Mouse (Mus musculus): ENCODE data around the gene Tmem81.

Gene Tmem81

DNA sequence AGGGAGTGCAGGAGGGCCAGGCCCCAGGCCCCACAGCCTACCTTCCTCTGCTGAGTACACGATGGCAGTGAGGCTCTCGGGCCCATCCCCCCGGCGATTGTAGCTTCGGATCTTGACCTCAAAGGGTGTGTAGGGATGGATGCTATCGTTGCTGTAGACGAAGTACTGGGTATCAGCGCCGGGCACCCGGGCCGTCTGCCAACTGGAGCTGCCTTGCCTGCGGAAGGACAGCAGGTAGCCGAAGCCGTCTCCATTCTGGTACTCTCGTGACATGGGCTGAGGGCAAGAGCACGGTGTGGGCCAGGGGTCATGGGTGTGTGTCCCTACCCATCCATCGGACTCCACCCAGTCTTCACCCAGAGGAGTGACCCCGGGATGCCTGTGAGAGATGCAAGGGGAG, 12.6 kb downstream of the Tmem81 start:
- DNase-seq (ENCODE audit: low read depth in 1 of 2, low spot score in 2 of 2) = no peak

DNA sequence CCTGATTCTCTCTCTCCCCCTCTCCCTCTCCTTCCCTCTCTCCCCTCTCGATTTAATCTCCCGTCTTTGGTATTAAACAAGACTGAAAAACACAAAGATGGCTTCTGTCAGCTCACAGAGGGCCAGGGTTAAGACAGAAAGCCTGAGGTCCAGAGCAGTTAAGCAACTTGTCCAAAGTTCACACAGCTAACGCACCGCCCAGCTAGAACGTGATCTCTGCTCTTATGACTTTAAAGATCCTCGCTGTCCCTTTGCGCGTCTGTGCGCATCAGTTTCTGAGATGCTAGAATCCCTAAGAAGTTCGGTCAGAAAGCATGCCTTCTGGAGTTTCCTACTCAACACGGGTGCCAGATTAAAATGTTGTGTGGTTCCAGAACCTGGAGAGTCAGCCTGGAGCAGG, 13.7 kb downstream of the Tmem81 start:
- DNase-seq (ENCODE audit: low read depth in 1 of 2, low spot score in 2 of 2) = no peak

DNA sequence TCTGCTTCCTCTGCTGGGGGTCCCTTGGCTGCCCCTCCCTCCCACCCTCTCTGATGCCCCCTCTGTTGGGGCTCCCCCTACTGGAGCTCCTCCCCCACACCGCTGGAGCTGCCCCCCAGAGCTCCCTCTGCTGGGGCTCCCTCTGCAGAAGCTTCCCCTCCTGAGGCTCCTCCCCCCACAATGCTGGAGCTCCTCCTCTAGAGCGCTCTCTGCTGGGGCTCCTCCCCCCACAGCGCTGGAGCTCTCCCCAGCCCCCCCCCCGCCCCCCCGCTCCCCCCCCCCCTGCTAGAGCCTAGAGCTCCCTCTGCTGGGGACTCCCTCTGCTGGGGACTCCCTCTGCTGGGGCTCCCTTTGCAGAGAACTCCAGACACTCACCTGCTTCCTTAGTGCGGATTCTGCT, 14.7 kb downstream of the Tmem81 start:
- peak in 1 of 2 experiments; percentile 16 for DNase-seq (ENCODE audit: low read depth in 1 of 2, low spot score in 2 of 2)

DNA sequence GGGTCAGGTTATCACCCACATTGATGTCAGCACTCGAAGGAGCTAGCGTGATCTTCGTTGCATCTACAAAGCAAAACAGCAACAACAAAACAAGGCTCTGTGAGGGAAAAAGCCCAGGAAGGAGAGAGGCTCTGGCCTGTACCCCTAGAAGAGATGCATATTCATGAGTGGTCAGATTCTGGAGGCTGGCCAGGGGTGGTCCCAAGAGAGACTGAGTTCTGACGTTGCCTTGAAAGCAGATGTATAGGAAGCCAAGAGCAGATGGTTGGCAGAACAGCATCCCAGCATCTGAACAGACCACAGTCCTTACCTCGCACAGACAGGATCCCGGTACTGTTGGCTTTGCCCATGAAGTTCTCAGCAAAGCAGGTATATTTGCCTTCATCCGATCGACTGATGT, 17.0 kb downstream of the Tmem81 start:
- DNase-seq (ENCODE audit: low read depth in 1 of 2, low spot score in 2 of 2) = no peak

DNA sequence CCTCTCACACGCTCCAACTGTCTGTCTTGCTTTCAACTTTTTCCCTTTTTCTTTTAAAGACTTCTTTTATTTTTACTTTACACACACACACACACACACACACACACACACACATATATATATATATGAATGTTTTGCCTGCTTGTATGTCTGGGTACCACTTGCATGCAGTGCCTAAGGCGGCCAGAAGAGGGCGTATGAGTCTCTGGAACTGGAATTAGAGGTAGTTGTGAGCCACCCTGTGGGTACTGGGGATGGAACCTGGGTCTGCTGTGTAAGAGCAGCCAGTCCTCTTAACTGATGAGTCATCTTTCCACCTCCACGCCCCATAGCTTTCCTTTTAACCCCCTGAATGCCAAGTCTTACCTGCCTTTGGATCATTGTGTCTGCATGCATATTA, 17.9 kb downstream of the Tmem81 start:
- DNase-seq (ENCODE audit: low read depth in 1 of 2, low spot score in 2 of 2) = peak in 1 of 2 experiments; percentile 36

DNA sequence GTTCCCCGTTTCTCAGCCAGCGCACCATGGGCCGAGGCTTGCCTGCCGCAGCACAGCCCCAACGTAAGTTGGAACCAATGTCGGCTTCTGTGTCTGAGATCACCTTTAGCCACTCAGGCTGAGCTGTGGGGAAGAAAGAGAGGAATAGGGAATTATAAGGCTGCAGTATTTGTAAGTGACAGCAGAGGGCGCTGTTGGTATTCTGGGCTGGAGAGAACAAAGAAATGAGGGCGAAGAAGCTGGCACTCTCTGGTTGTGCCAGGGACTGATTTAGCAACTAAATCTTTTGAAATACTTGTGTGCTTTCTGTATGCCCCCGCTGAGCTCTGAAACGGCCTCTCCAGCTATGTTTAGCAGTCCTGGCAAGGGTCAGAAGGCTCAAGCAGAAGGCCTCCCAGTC, 19.8 kb downstream of the Tmem81 start:
- peak; percentile 8 to 12 for DNase-seq (ENCODE audit: low read depth in 1 of 2, low spot score in 2 of 2)

DNA sequence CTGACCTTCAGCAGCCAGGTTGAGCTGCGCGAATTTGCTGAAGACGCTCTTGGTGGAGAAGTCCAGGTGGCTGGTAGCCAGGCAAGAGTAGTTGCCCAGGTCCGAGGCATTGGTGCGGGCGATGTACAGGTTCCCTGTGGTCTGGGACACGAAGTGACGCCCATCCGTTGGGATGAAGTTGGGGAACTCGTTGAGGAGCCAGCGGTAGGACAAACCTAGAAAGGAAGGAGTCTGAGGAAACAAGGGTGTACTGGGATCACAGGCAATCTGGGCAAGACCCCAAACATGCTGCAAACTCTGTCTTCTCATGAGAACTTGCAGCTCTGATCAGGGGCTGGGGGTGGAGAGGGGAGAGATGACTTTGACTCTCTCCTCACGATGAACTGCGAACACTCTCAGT, 22.0 kb downstream of the Tmem81 start:
- no peak for DNase-seq (ENCODE audit: low read depth in 1 of 2, low spot score in 2 of 2)

DNA sequence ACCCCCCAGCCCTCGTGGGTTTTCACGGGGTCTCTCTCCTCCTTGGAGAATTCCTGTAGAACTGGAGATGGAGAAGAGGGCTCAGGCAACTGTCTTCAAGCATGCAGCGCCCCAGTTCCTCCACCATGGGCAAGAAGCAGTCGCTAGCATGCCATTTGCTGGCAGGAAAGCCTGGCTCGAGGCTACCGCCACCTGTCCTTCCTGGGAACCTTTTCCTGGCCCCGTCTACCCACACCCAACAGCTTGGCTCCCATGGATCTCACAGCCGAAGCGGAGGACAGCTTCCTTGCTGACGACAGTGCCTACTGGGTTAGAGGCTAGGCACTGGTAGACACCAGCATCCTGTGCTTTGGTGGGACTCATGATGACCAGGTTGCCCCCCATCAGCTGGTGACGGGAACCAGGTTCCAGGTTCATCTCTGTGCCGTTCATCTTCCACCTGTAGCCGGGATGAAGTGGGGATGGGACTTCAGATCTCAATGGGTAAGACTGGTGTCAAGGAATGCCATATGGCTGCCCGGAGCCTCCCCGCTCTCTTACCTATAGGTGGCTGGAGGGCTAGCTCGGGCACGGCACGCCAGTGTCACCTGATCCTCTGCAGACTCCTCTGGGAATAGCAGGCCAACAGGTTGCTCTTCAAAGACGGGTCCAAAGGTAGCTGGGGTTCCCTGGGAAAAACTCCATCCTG, 22.8 kb downstream of the Tmem81 start:
- DNase-seq (ENCODE audit: low read depth in 1 of 2, low spot score in 2 of 2) = no peak

DNA sequence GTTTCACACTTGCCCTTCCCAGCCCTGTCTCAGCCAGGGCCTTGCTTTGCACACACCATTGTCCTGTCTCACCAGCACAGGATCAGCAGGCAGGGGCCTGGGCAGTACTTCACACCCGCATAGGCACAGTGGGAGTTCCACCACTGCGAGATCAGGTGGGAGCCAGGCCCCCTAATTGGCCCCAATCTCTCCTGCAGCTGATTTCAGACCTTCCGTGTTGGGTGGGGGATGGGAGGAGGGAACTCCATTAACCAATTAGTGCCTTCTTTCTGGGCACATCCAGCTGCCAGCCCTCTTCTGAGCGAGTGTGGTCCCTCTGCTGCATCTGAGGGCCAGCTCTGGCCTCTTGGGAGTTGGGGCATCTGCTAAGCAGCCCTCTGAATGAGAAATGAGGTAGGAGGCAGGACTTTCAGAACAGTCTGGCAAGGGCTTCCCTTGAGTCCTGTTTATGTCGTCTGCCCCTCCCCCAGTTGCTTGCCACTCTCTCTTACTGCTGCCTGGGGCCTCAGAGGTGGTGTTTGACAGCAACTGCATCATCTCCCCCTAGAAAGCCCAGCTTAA, 24.7 kb downstream of the Tmem81 start:
- no peak for DNase-seq (ENCODE audit: low read depth in 1 of 2, low spot score in 2 of 2)

DNA sequence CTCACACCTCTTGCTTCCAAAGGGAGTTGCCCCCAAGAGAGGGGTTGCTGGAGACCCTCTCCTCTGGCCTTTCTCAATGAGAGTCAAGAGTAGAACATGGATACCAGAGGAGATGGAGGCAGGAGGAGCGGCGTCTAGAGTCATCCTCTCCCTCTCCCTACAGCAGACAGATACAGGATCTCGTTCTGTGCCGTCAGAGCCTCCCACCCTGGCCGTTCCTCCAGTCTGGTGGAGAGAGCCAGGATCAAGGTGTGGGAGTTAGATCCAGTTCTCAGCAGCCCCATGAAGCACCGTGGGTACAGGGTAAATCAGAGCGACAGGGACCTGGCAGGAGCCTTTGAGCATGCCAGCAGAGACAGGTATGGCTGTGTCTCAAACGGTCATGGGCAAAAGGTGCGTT, 26.5 kb downstream of the Tmem81 start:
- DNase-seq (ENCODE audit: low read depth in 1 of 2, low spot score in 2 of 2) = no peak

DNA sequence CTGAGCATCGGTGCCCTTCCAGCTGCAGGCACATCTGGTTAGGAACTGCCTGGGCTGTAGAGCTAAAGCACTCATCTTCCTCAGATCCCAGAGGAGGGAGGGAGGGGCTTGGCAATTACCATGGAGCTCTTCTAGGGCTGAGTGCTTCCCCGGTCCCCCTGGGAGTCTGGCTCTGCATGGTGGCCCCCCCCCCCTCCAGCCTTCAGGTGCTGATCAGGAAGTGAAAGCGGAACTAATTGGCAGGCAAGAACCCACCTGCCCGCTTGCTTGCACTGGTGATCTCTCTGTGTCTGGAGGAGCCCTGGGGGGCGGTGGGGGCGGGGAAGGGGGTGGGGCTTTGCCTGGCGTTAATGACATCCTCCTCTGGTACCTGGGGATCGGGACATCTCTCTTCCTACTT, 27.8 kb downstream of the Tmem81 start:
- DNase-seq (ENCODE audit: low read depth in 1 of 2, low spot score in 2 of 2) = no peak

DNA sequence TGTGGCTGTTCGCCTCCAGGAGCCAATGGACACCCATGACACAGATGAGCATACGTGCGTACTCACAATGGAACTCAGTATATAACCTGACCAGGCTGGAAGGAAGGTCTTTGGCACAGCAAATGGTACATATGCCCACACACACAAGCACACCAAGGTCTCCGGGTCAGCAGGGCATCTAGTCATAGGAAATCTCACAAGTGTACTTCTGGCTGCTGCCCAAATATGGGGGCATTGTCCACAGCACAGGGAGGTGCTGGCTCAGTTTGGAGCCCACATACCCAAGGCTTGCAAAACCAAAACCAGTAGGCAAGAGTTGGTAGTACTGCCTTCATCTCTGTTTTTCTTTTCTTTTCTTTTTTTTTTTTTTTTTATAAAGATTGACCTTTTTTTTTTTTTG, 29.5 kb downstream of the Tmem81 start:
- no peak for DNase-seq (ENCODE audit: low read depth in 1 of 2, low spot score in 2 of 2)

DNA sequence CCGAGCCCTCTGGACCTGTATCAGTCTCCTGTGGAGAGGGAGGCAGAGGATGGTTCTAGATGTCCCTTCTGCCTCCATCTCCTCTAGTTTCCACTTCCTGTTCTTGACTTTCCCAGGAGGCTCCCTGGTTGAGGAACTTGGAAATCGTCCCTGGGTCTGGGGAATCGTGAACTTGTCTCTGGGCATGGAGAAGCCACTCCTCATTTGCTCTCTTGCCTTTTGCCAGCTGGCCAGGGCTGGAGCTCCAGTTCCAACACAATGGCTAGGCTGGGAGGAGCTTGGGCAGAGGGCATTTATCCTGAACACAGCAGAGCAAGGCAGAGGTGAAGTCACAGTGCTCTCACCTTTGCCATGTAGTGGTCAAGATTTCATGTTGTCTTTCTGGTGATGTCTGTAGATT, 30.4 kb downstream of the Tmem81 start:
- no peak for DNase-seq (ENCODE audit: low read depth in 1 of 2, low spot score in 2 of 2)

DNA sequence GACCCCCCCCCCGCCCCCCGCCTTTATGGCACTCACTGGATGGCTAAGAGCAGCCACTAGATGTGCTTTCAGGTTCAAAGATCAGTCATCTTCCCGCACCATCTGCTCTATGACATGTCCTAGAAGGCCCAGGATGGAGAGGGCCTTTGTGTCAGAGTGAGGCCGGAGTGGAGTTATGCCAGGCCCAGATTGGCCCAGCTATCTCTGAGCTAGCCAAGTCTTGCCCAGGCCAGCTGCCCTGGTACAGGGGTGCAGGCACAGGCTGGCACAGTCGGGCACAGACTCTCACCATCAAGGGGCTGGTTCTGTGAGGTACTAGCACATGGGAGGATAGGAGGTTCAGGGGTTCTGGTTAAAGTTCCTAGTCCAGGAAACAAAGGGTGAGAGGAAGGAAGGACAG, 31.7 kb downstream of the Tmem81 start:
- DNase-seq (ENCODE audit: low read depth in 1 of 2, low spot score in 2 of 2) = no peak

DNA sequence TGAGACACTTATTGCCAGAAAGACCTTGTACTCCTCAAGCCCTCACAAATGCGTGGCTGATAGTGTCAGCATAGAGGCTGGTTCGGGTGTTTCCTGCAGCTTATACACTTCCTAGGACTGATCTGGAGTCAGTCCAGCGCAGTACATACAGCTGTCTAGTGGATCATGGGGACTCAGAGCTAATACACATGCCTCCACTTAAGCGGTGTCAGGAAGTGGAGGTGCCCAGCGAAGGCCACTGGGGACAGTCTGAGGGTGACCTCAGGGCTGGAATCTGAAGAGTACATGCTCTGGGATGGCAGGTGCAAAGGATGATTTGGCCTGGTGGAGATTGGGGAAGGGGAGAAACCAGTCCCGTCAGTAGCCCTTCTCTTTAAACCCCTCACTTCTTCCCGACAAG, 34.7 kb downstream of the Tmem81 start:
- no peak for DNase-seq (ENCODE audit: low read depth in 1 of 2, low spot score in 2 of 2)

DNA sequence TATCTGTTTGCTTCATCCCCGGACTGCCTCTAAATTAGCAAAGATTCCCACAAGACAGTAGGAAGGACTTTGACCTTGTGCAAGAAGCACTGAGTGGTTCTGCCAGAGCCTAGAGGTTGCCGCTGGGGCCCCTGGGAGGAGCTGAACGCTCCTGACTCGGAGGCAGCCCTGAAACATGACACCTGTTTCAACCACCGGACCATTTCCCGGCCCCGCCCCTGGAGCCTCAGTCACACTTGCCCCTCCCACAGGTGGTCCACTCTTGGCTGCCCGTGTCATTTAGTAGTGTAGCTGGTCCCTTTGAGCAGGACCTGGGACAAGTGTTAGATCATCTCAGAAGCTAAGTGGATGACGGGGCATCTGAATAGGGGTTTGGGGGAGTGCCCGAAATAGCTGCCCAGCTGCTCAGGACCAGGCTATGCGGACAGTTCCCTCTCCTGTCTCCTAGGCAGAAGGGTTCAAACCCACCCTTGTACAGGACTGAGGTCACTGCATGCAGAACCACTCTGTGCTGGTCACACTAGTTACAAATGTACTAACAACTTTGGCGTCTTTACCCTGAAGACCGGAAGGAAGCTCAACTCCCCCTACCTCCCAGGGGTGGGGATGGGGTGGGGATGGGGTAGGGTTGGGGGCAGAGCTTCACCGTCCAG, 35.3 kb downstream of the Tmem81 start:
- DNase-seq (ENCODE audit: low read depth in 1 of 2, low spot score in 2 of 2) = no peak

DNA sequence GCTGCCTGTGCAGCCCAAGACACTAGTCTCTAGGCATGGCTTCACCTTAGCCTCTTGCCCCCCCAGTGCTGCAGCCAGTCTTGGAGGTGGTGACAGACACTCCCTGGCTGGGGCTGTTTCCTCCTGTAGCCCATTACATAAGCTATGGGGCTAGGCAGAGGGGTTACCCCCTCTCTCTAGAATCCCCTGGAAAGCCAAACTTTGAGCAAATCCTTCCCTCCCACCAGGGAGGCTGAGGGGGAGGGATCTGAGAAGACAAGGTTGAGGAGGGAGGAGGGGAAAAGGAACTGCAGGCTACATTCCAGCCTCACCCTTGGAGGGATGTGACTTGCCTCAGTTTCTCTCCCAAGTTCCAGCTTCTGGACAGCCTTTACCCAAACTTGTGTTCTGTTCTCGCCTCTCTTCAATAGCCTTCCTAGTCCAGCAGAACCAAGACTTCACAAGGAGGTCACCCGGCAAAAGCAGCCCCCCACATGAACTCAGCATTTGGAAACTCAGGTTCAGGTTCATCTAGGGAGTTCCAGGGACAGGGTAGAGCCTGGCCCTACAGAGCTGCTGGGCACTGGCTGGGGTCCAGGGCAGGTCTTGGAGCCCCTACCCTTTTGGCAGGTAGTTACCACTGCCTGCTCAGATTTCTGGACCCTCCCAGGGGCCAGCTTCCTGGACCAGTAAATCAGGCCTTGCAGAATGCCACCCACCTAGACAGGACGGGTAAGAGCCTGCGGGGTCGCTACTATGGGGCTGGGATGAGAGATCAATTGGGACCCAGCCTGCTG, 36.0 kb downstream of the Tmem81 start:
- DNase-seq (ENCODE audit: low read depth in 1 of 2, low spot score in 2 of 2) = no peak

DNA sequence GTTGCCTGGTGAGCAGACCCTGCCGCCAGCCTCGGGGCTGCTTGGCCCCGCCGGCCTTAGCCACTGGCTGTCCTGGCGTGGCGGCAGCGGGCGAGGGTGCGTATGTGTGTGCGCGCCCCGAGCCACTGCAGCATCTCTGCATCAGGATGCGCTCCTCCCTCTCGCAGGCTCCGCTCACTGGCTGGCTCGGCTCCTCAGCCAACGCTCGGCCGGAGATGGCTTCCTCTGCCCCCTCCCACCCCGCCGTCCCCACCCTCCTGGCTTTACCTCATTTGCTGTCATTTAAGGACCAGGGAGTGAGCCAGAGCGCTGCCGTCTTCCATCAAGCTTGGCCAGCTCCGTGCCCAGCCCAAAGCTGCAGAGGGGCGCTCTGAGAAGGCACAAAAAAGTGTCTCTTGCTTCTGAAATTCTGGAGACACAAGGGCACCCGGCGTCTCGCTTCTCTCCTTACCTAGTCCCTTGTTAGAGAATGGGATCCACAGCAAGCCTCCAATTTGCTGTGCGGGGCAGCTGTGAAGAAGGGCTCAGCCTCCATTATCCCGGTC, 36.8 kb downstream of the Tmem81 start, which contains the start of gene Cntn2:
TSS of gene Cntn2 (minus strand) at position 495 of the 545 bp plus-strand sequence.
- no peak for DNase-seq (ENCODE audit: low read depth in 1 of 2, low spot score in 2 of 2)

DNA sequence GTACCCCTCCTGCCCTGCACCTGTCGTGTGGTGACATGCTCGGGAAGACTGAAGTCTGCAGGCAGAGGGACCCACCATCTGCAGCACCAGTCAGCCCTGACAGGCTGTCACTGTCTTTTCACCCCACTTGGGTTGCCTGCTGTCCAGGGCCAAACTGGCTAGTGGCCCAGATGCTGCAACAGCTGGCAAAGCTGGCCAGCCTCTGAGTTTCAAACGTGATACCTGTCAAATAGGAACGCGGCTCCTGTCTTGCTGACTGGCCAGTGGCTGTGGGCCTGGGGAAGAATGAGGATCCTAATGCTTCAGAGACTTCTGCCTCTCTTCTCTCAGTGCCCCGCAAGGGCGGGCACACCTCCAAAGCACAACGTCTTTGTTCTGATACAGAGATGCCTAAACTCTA, 37.8 kb downstream of the Tmem81 start:
- DNase-seq (ENCODE audit: low read depth in 1 of 2, low spot score in 2 of 2) = no peak

DNA sequence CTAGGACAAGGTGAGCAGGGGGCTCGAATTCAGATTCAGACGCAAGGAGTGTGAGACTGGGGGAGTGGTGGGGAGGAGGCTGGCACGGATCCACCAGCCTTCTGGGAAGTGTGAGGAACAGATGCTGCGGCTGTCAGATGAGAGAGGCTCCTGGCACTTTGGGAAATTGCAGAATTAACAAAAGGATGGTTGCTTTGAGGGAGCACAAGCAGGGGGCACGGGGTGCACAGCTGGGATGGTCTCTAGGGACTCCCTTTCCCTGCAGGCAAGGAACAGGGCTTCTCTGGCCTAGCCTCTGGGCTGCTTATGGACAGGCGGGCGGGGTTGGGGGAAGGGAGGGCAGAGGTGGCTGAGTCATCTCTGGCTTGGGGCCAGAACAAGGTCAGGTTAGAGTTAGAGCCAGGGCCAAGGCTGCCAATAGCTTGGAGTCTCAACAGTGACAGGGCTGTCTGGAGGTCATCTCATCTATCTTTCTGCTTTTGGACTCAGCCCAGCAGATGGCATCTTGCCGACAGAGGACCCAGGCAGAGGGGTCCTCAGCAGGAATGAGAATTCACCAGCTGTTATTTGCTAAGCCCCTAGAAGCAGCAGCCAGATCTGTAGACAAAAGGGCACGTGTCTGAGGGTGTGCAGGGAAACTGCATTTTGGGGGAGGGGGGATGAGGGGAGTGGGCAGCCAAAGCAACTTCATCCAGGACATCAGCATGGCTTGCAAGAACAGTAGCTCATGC, 52.0 kb downstream of the Tmem81 start:
- no peak for DNase-seq (ENCODE audit: low read depth in 1 of 2, low spot score in 2 of 2)

Data from monocyte, adult 2 months (primary cell).